Mouse (Mus musculus) stomach, embryonic 16.5 days (tissue): ENCODE results near the gene Zscan12. TPM values are rescaled to one million over a fixed set of nuclear protein-coding genes. Genes with fewer than 3 reads are reported as not detected.

Source experiments
- ATAC-seq: fragments of 200-750 bp; cut with Nextera tagmentation; 2 replicates; pipeline ENCODE4 v1.8.0; 2017; ENCODE audit warnings: moderate number of reproducible peaks, moderate TSS enrichment; ENCODE audit not compliant: insufficient read depth, low FRiP score
- H3K27ac ChIP-seq: fragments of 300-500 bp; sonication (generic); 2 replicates; pipeline ENCODE4 v1.5.1; 2014; ENCODE audit warnings: low read length
- H3K27me3 ChIP-seq: fragments of 300-500 bp; sonication (generic); 2 replicates; pipeline ENCODE4 v1.6.1; 2014; ENCODE audit warnings: low read length, control low read depth, mixed read lengths; ENCODE audit not compliant: control insufficient read depth, insufficient read depth
- H3K36me3 ChIP-seq: fragments of 300-500 bp; sonication (generic); 2 replicates; pipeline ENCODE4 v1.6.1; 2014; ENCODE audit warnings: low read length; ENCODE audit not compliant: control insufficient read depth, insufficient read depth
- H3K4me1 ChIP-seq: fragments of 300-500 bp; sonication (generic); 2 replicates; pipeline ENCODE4 v1.6.1; 2014; ENCODE audit warnings: low read length, control low read depth, mixed read lengths; ENCODE audit not compliant: control insufficient read depth, insufficient read depth
- H3K4me2 ChIP-seq: fragments of 300-500 bp; sonication (generic); 2 replicates; pipeline ENCODE4 v1.6.1; 2014; ENCODE audit warnings: low read depth, low read length, mixed read lengths
- H3K4me3 ChIP-seq: fragments of 300-500 bp; sonication (generic); replicated peaks from 2 replicates; pipeline ENCODE4 v1.5.1; 2014; ENCODE audit warnings: mild to moderate bottlenecking, low read length
- H3K9ac ChIP-seq: fragments of 300-500 bp; sonication (generic); 2 replicates; pipeline ENCODE4 v1.6.1; 2014; ENCODE audit warnings: low read length
- H3K9me3 ChIP-seq: fragments of 300-500 bp; sonication (generic); replicated peaks from 2 replicates; pipeline ENCODE4 v1.6.1; 2016; ENCODE audit warnings: low read length, control low read depth; ENCODE audit not compliant: control insufficient read depth
- WGBS: fragments of 180-500 bp; shearing (Covaris S2); extraction: QIAGEN DNeasy Blood & Tissue Kit; methylation state at CpG from one replicate; pipeline ENCODE4 v1.1.7; 2014; 5-methylcytosine and 5-hydroxymethylcytosine counted together
- polyA plus RNA-seq: library from polyadenylated mRNA; unstranded; fragments of >200 nt; fragmentation: Nextera tagmentation; extraction: Ambion mirVana; gene quantifications from 2 replicates; pipeline ENCODE4 v1.2.1, GENCODE M21; 2015

Gene Zscan12
- polyA plus RNA-seq, 1 experiment from 2014 or later, result 9.6 TPM

DNA sequence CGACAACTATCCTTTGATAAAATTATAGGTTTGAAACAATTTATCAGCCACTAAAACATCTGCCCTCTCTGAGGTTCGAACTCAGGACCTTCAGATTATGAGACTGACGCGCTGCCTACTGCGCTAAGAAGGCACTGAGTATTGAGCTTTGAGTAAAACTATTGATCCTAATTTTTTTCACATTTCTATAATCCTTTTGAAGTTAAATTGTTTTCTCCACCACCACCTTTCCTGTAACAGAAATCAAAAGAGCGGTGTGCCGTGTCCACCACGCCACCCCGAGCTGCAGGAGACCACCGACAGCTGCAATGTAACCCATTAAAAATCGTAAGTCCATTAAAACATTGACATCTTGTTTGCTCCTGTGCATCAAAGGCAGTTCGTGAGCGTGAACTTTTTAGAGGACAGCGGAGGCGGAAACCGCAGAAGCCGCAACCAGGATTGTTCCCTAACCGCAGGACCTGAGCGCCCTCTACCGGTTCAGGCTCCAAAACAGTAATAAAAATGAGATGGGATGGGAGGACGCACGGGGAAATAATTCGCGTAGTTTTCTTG is 35.9 kb upstream of the Zscan12 start:
- ATAC-seq, result peak; percentile 66; the same call in 1 of the 2 replicates
- Histone ChIP-seq H3K9ac (peak overlapping the region; percentile 57), H3K27me3 (no peaks in the 10 kb centered on the region), H3K9me3 (no peaks in the 10 kb centered on the region), H3K27ac (no peak overlapping the region), H3K36me3 (no peaks in the 10 kb centered on the region), H3K4me2 (peak overlapping the region; percentile 85), H3K4me1 (peaks cover 9% of the 10 kb centered on the region), H3K4me3 (peak overlapping the region; percentile 52)
- WGBS, result under 1% methylated on average over 24 of the region's 24 CpGs

DNA sequence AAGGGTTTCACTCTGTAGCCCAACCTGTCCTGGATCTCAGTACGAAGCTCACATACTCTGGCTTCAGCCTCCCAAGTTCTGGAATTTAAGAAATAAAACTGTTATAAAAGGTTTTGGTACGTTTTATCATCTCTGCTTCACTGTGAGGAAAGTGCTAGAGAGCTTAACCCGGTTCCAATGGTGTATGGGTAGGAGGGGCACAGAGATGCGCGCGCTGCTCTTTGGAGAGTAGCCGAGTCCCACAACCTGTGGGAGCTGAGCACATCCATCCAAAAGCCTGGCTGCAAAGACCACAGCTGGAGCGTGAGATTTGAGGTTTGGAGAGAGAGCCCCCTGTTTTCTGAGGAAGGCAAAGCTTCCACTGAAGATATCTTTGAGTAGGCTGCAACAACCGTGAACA is 35.2 kb upstream of the Zscan12 start:
- H3K36me3 ChIP-seq, result no peaks in the 10 kb centered on the region
- under 1% methylated on average over 9 of the region's 9 CpGs for WGBS
- no peak for ATAC-seq
- peaks cover 4% of the 10 kb centered on the region for H3K4me1 ChIP-seq
- H3K4me2 ChIP-seq, result peak overlapping the region; percentile 85
- H3K9me3 ChIP-seq, result no peaks in the 10 kb centered on the region
- peak overlapping the region; percentile 52 for H3K4me3 ChIP-seq
- peak overlapping the region; percentile 57 for H3K9ac ChIP-seq
- H3K27me3 ChIP-seq, result no peaks in the 10 kb centered on the region
- no peak overlapping the region for H3K27ac ChIP-seq

DNA sequence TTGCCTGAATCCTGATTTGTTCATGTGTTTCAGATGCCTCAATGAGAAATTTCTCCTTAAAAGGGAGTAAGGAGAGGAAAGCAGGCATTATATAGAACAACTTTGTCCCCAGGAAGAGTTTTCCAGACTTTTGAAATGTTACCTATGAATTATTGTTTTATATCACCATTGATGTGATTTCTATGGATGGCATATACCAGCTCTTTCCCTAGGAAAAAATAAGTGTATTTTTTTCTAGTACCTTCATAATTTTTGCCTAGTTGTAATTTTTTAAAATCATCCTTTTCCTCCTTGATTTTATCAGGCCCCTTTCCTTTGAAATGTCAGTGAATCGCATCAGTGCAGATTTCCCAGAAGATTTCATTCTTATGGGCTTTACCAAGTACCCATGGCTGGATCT is 16.0 kb upstream of the Zscan12 start, which contains the start of gene Olfr1367:
Olfr1367 (plus strand) TSS at position 301 of the 400 bp plus-strand sequence.
- Histone ChIP-seq H3K27ac (no peak within 1 kb of the TSS), H3K9me3 (no peaks in the 10 kb centered on the region), H3K27me3 (no peaks in the 10 kb centered on the region), H3K4me1 (no peaks in the 10 kb centered on the region), H3K4me3 (no peak within 1 kb of the TSS), H3K4me2 (no peak within 1 kb of the TSS), H3K36me3 (no peaks in the 10 kb centered on the region), H3K9ac (no peak within 1 kb of the TSS)
- ATAC-seq, result no peak
- 70% methylated on average over 1 of the region's 1 CpGs for WGBS

DNA sequence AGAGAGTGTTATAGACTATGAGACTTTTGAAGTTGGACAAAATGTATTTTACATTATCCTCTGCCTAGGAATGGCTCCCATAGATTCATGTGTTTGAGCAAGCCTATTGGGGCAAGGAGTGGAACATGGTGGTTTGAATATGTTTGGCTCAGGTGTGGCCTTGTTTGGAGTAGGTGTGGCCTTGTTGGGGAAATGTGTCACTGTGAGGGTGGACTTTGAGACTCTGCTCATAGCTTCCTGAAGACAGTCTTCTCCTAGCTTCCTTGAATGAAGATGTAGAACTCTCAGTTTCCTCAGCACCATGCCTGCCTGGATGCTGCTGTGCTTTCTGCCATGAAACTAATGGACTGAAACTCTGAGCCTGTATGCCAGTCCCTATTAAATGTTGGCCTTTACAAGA is 12.0 kb upstream of the Zscan12 start:
- Histone ChIP-seq H3K4me2 (no peak overlapping the region), H3K9me3 (no peaks in the 10 kb centered on the region), H3K27me3 (no peaks in the 10 kb centered on the region), H3K4me3 (no peak overlapping the region), H3K27ac (no peak overlapping the region), H3K4me1 (no peaks in the 10 kb centered on the region), H3K36me3 (no peaks in the 10 kb centered on the region), H3K9ac (no peak overlapping the region)
- ATAC-seq, result no peak

DNA sequence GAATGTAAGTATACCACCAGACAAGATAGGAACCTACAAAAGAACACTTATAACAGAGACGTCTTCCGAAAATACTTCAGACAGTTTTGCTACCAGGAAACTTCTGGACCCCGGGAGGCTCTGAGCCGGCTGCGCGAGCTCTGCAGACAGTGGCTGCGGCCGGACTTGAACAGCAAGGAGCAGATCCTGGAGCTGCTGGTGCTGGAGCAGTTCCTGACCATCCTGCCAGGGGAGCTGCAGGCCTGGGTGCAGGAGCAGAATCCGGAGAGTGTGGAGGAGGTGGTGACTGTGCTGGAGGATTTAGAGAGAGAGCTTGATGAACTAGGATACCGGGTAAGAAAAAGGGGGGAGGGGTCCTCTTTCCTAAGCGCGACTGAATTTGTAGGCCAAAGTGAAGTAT is 1.1 kb downstream of the Zscan12 start:
- no peak for ATAC-seq
- H3K9ac ChIP-seq, result peak overlapping the region; percentile 62
- no peaks in the 10 kb centered on the region for H3K27me3 ChIP-seq
- peaks cover 11% of the 10 kb centered on the region for H3K4me1 ChIP-seq
- H3K4me3 ChIP-seq, result peak overlapping the region; percentile 79
- H3K9me3 ChIP-seq, result no peaks in the 10 kb centered on the region
- H3K27ac ChIP-seq, result no peak overlapping the region
- peak overlapping the region; percentile 75 for H3K4me2 ChIP-seq
- no peaks in the 10 kb centered on the region for H3K36me3 ChIP-seq
- 64% methylated on average over 12 of the region's 12 CpGs for WGBS

DNA sequence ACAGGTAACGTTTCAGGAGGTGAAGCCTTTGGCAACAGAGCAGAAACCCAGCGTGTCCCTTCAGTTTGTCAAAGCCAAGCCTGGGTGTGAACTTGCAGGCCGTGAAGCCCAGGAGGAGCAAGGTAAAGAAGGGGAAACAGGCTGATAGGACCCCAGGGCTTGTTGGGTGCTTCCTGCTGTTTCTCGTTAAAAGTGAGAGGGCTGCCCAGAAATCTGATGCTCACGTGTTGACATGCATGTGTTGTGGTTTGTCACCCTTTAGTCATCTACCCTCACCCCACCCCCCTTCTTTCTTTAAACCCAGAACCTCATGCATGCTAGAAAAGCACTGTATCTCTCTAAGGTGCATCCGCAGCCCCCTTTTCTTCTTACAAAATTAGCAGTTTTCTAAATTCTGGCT is 4.0 kb downstream of the Zscan12 start:
- peaks cover 11% of the 10 kb centered on the region for H3K4me1 ChIP-seq
- no peak overlapping the region for H3K27ac ChIP-seq
- no peaks in the 10 kb centered on the region for H3K27me3 ChIP-seq
- H3K4me2 ChIP-seq, result no peak overlapping the region
- H3K4me3 ChIP-seq, result no peak overlapping the region
- no peak for ATAC-seq
- no peak overlapping the region for H3K9ac ChIP-seq
- WGBS, result 72% methylated on average over 6 of the region's 6 CpGs
- H3K9me3 ChIP-seq, result no peaks in the 10 kb centered on the region
- H3K36me3 ChIP-seq, result 0 out of 2 replicates have a peak, but pooled peaks cover 7% of the 10 kb centered on the region

GRCm38 (mm10) chr13:21372700-21373099 is 10.1 kb downstream of the Zscan12 start:
- no peak overlapping the region for H3K27ac ChIP-seq
- no peak for ATAC-seq
- no peaks in the 10 kb centered on the region for H3K9me3 ChIP-seq
- no peak overlapping the region for H3K4me3 ChIP-seq
- 87% methylated on average over 2 of the region's 2 CpGs for WGBS
- no peak overlapping the region for H3K4me2 ChIP-seq
- H3K36me3 ChIP-seq, result 0 out of 2 replicates have a peak, but pooled peaks cover 7% of the 10 kb centered on the region
- H3K4me1 ChIP-seq, result no peaks in the 10 kb centered on the region
- H3K27me3 ChIP-seq, result no peaks in the 10 kb centered on the region
- no peak overlapping the region for H3K9ac ChIP-seq

GRCm38 (mm10) chr13:21377773-21378172 is 15.2 kb downstream of the Zscan12 start:
- ATAC-seq, result no peak
- WGBS, result 87% methylated on average over 2 of the region's 2 CpGs
- Histone ChIP-seq H3K9me3 (no peaks in the 10 kb centered on the region), H3K36me3 (no peaks in the 10 kb centered on the region), H3K27me3 (no peaks in the 10 kb centered on the region), H3K27ac (no peak overlapping the region), H3K4me2 (no peak overlapping the region), H3K9ac (no peak overlapping the region), H3K4me1 (no peaks in the 10 kb centered on the region), H3K4me3 (no peak overlapping the region)

GRCm38 (mm10) chr13:21395211-21395610 is 32.6 kb downstream of the Zscan12 start:
- H3K4me3 ChIP-seq, result no peak overlapping the region
- no peak overlapping the region for H3K4me2 ChIP-seq
- peaks cover 42% of the 10 kb centered on the region for H3K36me3 ChIP-seq
- no peaks in the 10 kb centered on the region for H3K9me3 ChIP-seq
- H3K27me3 ChIP-seq, result no peaks in the 10 kb centered on the region
- H3K27ac ChIP-seq, result no peak overlapping the region
- ATAC-seq, result no peak
- WGBS, result 93% methylated on average over 1 of the region's 1 CpGs
- peaks cover 6% of the 10 kb centered on the region; the same call in 1 of the 2 replicates for H3K4me1 ChIP-seq
- no peak overlapping the region for H3K9ac ChIP-seq
